Mouse (Mus musculus): ENCODE measurements at regions not wholly inside any gene's neighbourhood (a gene's known extent, or its start where the extent isn't known, plus 50 kb on each side); places are given as distances from the start of the nearest gene placed in this dataset.

DNA sequence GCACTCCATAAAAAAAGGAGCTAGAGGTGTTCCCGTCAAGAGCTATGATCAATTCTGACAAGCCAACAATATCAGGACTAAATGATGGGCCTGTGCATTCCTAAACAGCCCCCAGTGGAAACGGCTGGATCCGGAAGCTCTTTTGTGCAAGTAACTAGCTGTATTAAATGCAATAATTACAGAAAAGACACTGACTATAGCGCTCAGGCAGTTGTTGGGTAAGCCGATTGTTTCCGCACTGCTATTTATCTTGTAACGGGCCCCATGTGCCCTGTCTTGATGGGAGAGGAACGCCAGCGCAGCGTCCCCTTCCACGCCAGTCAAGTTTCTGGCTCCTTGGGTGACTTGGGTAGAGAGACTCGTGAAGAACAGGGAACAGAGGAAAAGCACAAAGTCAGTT lies 142.4 kb upstream of the Sp8 start:
- no peak overlapping the region for H3K4me2 ChIP-seq (ENCODE audit: low read depth, low read length, poor library complexity, severe bottlenecking)
- no peak overlapping the region for H3K4me3 ChIP-seq (ENCODE audit: low read depth, low read length)
- no peak for TF ChIP-seq CTCF (IDR thresholded peaks at IDR 0.05)
- DNase-seq (ENCODE audit: low spot score) (no peak), ATAC-seq (ENCODE audit: low FRiP score) (no peak)
- no peaks in the 10 kb centered on the region for H3K36me3 ChIP-seq (ENCODE audit: insufficient read depth, low read length)
- no peak overlapping the region for H3K9ac ChIP-seq (replicated peaks; ENCODE audit: low read length, poor library complexity, severe bottlenecking)
- no peaks in the 10 kb centered on the region for H3K9me3 ChIP-seq (ENCODE audit: low read length)
- WGBS, result 41% methylated on average over 12 of the region's 12 CpGs
- no peak overlapping the region for H3K27ac ChIP-seq (ENCODE audit: low read depth, low read length)
- H3K4me1 ChIP-seq (ENCODE audit: insufficient read depth, low read length), result no peaks in the 10 kb centered on the region
- H3K27me3 ChIP-seq (ENCODE audit: insufficient read depth, low read length), result no peaks in the 10 kb centered on the region

DNA sequence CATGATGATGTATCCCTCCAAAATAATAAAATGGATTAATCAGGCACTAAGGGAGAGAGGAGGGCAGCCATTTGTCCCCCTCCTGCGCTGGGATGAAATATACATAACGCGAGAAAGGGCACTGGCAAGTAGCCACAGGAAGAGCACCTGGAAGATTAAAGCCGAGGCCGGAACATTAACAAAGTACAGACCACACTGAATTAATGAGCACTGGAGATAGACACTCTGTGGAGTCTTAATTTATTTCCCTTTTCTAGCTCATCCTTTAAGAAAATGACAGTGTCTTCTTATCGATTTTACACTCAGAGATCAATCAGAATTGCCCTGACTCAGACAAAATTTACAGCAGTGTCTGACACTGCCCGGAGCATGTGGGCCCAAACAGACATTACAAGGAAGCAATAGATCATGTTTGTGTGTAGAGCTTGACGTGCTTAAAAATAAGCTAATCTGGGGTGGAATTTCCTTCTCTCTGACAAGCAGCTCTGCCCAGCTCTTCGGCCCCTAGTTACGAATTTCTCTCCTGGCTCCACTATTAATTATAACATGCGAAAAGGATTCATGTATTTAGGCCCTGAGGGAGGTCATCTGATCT lies 143.0 kb upstream of the Sp8 start:
- no peak overlapping the region for H3K27ac ChIP-seq (ENCODE audit: low read depth, low read length)
- H3K4me1 ChIP-seq (ENCODE audit: insufficient read depth, low read length), result no peaks in the 10 kb centered on the region
- H3K9ac ChIP-seq (replicated peaks; ENCODE audit: low read length, poor library complexity, severe bottlenecking), result no peak overlapping the region
- no peaks in the 10 kb centered on the region for H3K36me3 ChIP-seq (ENCODE audit: insufficient read depth, low read length)
- no peak for DNase-seq (ENCODE audit: low spot score)
- no peaks in the 10 kb centered on the region for H3K9me3 ChIP-seq (ENCODE audit: low read length)
- H3K4me2 ChIP-seq (ENCODE audit: low read depth, low read length, poor library complexity, severe bottlenecking), result no peak overlapping the region
- H3K27me3 ChIP-seq (ENCODE audit: insufficient read depth, low read length), result no peaks in the 10 kb centered on the region
- ATAC-seq (ENCODE audit: low FRiP score), result no peak
- H3K4me3 ChIP-seq (ENCODE audit: low read depth, low read length), result no peak overlapping the region
- WGBS, result 49% methylated on average over 11 of the region's 11 CpGs
- TF ChIP-seq CTCF (IDR thresholded peaks at IDR 0.05), result no peak

DNA sequence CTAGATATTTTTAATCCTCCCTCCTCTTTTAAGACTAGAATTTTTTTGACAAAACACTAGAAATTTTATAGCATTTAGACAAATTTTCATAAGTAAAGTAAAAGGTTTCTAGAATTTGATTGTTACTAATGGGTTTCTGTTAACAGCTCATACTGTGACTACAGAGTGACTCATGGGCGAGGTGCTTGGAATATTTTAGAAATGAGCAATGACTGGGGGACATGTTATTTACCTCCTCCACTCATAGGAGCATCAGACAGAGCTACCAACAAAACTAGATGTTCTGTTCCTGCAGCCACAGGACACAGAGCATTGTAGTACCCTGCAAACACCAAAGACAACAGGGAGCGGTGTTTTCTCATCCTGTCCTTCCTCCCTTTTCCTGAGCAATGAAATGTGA lies 144.3 kb upstream of the Sp8 start:
- Histone ChIP-seq H3K36me3 (ENCODE audit: insufficient read depth, low read length) (no peaks in the 10 kb centered on the region), H3K27me3 (ENCODE audit: insufficient read depth, low read length) (no peaks in the 10 kb centered on the region), H3K9me3 (ENCODE audit: low read length) (no peaks in the 10 kb centered on the region), H3K4me3 (ENCODE audit: low read depth, low read length) (no peak overlapping the region), H3K4me1 (ENCODE audit: insufficient read depth, low read length) (no peaks in the 10 kb centered on the region), H3K9ac (replicated peaks; ENCODE audit: low read length, poor library complexity, severe bottlenecking) (no peak overlapping the region), H3K4me2 (ENCODE audit: low read depth, low read length, poor library complexity, severe bottlenecking) (no peak overlapping the region), H3K27ac (ENCODE audit: low read depth, low read length) (no peak overlapping the region)
- TF ChIP-seq CTCF (IDR thresholded peaks at IDR 0.05), result no peak
- 93% methylated on average over 2 of the region's 2 CpGs for WGBS
- DNase-seq (ENCODE audit: low spot score) (no peak), ATAC-seq (ENCODE audit: low FRiP score) (no peak)

DNA sequence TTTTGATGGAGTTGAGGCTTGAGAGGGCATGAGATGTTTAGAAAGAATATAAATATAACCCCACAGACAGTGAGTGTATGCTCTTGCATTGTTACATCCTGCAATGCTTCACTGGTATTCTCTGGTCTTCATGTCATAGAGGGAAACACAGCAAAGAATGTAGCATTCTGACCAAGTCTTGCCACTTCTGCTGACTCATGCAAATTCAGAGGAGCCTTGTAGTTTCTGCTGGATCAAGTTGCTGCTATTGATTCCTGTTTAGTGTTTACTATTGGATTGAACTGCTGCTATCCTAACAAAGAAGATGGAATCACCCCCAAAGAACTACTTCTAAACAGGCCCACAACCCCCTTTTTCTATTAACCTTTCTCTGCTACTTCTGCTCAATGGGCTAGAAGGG lies 148.0 kb upstream of the Sp8 start:
- Histone ChIP-seq H3K27me3 (ENCODE audit: insufficient read depth, low read length) (no peaks in the 10 kb centered on the region), H3K9ac (replicated peaks; ENCODE audit: low read length, poor library complexity, severe bottlenecking) (no peak overlapping the region), H3K4me3 (ENCODE audit: low read depth, low read length) (no peak overlapping the region), H3K27ac (ENCODE audit: low read depth, low read length) (no peak overlapping the region), H3K9me3 (ENCODE audit: low read length) (no peaks in the 10 kb centered on the region), H3K4me2 (ENCODE audit: low read depth, low read length, poor library complexity, severe bottlenecking) (no peak overlapping the region), H3K4me1 (ENCODE audit: insufficient read depth, low read length) (no peaks in the 10 kb centered on the region), H3K36me3 (ENCODE audit: insufficient read depth, low read length) (no peaks in the 10 kb centered on the region)
- ATAC-seq (ENCODE audit: low FRiP score) (no peak), DNase-seq (ENCODE audit: low spot score) (no peak)
- TF ChIP-seq CTCF (IDR thresholded peaks at IDR 0.05), result no peak

DNA sequence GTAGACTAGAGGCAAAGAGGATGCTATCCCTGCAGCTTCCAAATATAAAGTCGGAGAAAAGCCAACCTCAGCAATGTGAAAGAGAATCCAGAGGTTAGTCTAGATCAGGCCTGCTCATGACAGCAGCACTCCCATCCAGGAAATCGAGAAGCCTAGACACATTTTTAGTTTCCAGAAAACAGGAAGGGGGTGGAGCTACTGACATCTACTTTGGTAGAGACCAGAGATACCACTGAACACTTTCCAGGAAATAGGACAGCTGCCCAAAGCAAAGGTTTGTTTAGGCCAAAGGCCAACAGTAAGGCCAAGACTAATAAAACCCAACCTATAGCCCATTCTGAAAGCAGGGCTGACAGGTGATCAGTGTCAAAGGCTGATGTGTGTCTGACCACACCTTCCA lies 151.4 kb upstream of the Sp8 start:
- no peaks in the 10 kb centered on the region for H3K9me3 ChIP-seq (ENCODE audit: low read length)
- no peaks in the 10 kb centered on the region for H3K4me1 ChIP-seq (ENCODE audit: insufficient read depth, low read length)
- no peaks in the 10 kb centered on the region for H3K27me3 ChIP-seq (ENCODE audit: insufficient read depth, low read length)
- ATAC-seq (ENCODE audit: low FRiP score), result no peak
- no peak overlapping the region for H3K27ac ChIP-seq (ENCODE audit: low read depth, low read length)
- DNase-seq (ENCODE audit: low spot score), result no peak
- H3K4me2 ChIP-seq (ENCODE audit: low read depth, low read length, poor library complexity, severe bottlenecking), result no peak overlapping the region
- H3K36me3 ChIP-seq (ENCODE audit: insufficient read depth, low read length), result no peaks in the 10 kb centered on the region
- no peak overlapping the region for H3K9ac ChIP-seq (replicated peaks; ENCODE audit: low read length, poor library complexity, severe bottlenecking)
- 94% methylated on average over 2 of the region's 2 CpGs for WGBS
- TF ChIP-seq CTCF (IDR thresholded peaks at IDR 0.05), result no peak
- no peak overlapping the region for H3K4me3 ChIP-seq (ENCODE audit: low read depth, low read length)

DNA sequence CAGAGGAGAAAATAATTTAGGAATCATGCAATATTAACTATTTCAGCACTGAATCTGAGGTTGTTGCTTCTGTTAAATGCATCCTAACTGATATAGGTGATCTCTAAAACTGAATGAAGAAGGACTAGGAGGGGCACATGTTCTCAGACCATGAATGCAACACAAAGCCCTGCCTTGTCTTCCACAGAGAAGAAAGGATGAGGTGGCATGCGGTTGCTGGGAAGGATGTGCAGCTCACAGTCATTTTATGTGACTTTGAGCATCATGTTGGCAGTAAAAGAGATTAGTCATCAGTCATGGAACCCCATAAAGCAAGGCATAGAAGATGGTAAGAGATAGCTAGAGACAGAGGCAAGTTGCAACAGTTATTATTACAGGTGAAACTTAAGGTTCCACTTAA lies 163.2 kb upstream of the Sp8 start:
- WGBS, result 91% methylated on average over 1 of the region's 1 CpGs
- Histone ChIP-seq H3K27ac (ENCODE audit: low read depth, low read length) (no peak overlapping the region), H3K4me2 (ENCODE audit: low read depth, low read length, poor library complexity, severe bottlenecking) (no peak overlapping the region), H3K36me3 (ENCODE audit: insufficient read depth, low read length) (no peaks in the 10 kb centered on the region), H3K9me3 (ENCODE audit: low read length) (no peaks in the 10 kb centered on the region), H3K27me3 (ENCODE audit: insufficient read depth, low read length) (no peaks in the 10 kb centered on the region), H3K4me1 (ENCODE audit: insufficient read depth, low read length) (no peaks in the 10 kb centered on the region), H3K9ac (replicated peaks; ENCODE audit: low read length, poor library complexity, severe bottlenecking) (no peak overlapping the region), H3K4me3 (ENCODE audit: low read depth, low read length) (no peak overlapping the region)
- no peak for TF ChIP-seq CTCF (IDR thresholded peaks at IDR 0.05)
- DNase-seq (ENCODE audit: low spot score) (no peak), ATAC-seq (ENCODE audit: low FRiP score) (no peak)
